Mouse (Mus musculus) spleen, postnatal 14 days (tissue): ENCODE measurements around the gene Kcnk2.

Source experiments
- DNase-seq, 2 experiments: peaks; one replicate each; pipeline ENCODE4 v3.0.0; 2021 to 2022; ENCODE audit warnings: low spot score in 2 of 2

Gene Kcnk2

GRCm38 (mm10) chr1:189402223-189402943 is at the start of gene Kcnk2:
Gene Kcnk2 (minus strand): TSS chr1:189402273.
- no peak for DNase-seq

GRCm38 (mm10) chr1:189440741-189441140 is 38.7 kb upstream of the Kcnk2 start:
- no peak for DNase-seq

GRCm38 (mm10) chr1:189437126-189437525 is 35.1 kb upstream of the Kcnk2 start:
- DNase-seq = no peak

GRCm38 (mm10) chr1:189435452-189435851 is 33.4 kb upstream of the Kcnk2 start:
- no peak for DNase-seq

GRCm38 (mm10) chr1:189431479-189431878 is 29.4 kb upstream of the Kcnk2 start:
- no peak for DNase-seq

- no peak for DNase-seq
These were observed 28.5 kb upstream of the Kcnk2 start for GRCm38 (mm10) chr1:189430534-189430933.

- DNase-seq = no peak
These were observed 27.5 kb upstream of the Kcnk2 start for GRCm38 (mm10) chr1:189429566-189429965.

- no peak for DNase-seq
These were observed 24.2 kb upstream of the Kcnk2 start for GRCm38 (mm10) chr1:189426252-189426651.

GRCm38 (mm10) chr1:189419914-189420313 is 17.8 kb upstream of the Kcnk2 start:
- no peak for DNase-seq

GRCm38 (mm10) chr1:189409906-189410305 is 7.8 kb upstream of the Kcnk2 start:
- no peak for DNase-seq

GRCm38 (mm10) chr1:189405221-189405620 is 3.1 kb upstream of the Kcnk2 start:
- DNase-seq = no peak

GRCm38 (mm10) chr1:189403546-189403945 is 1.5 kb upstream of the Kcnk2 start:
- DNase-seq = no peak

- no peak for DNase-seq
These were observed 1.1 kb upstream of the Kcnk2 start for GRCm38 (mm10) chr1:189403139-189403538.

GRCm38 (mm10) chr1:189386848-189387247 is 15.2 kb downstream of the Kcnk2 start:
- no peak for DNase-seq

- no peak for DNase-seq
These were observed 15.9 kb downstream of the Kcnk2 start for GRCm38 (mm10) chr1:189386141-189386540.

- DNase-seq = no peak
These were observed 34.4 kb downstream of the Kcnk2 start for GRCm38 (mm10) chr1:189367722-189368121.

GRCm38 (mm10) chr1:189364188-189364587 is 37.9 kb downstream of the Kcnk2 start:
- no peak for DNase-seq

- DNase-seq = no peak
These were observed 39.5 kb downstream of the Kcnk2 start for GRCm38 (mm10) chr1:189362579-189362978.

- no peak for DNase-seq
These were observed 42.4 kb downstream of the Kcnk2 start for GRCm38 (mm10) chr1:189359699-189360098.

- no peak for DNase-seq
These were observed 48.2 kb downstream of the Kcnk2 start for GRCm38 (mm10) chr1:189353887-189354286.

- no peak for DNase-seq
These were observed 50.3 kb downstream of the Kcnk2 start for GRCm38 (mm10) chr1:189351804-189352203.

GRCm38 (mm10) chr1:189349205-189349604 is 52.9 kb downstream of the Kcnk2 start:
- no peak for DNase-seq

GRCm38 (mm10) chr1:189345166-189345565 is 56.9 kb downstream of the Kcnk2 start:
- no peak for DNase-seq
